Mouse (Mus musculus): ENCODE measurements around the gene Ephb2.
A peak's percentile ranks its signal among the peaks of the same experiment; 100 is the strongest.

Gene Ephb2

DNA sequence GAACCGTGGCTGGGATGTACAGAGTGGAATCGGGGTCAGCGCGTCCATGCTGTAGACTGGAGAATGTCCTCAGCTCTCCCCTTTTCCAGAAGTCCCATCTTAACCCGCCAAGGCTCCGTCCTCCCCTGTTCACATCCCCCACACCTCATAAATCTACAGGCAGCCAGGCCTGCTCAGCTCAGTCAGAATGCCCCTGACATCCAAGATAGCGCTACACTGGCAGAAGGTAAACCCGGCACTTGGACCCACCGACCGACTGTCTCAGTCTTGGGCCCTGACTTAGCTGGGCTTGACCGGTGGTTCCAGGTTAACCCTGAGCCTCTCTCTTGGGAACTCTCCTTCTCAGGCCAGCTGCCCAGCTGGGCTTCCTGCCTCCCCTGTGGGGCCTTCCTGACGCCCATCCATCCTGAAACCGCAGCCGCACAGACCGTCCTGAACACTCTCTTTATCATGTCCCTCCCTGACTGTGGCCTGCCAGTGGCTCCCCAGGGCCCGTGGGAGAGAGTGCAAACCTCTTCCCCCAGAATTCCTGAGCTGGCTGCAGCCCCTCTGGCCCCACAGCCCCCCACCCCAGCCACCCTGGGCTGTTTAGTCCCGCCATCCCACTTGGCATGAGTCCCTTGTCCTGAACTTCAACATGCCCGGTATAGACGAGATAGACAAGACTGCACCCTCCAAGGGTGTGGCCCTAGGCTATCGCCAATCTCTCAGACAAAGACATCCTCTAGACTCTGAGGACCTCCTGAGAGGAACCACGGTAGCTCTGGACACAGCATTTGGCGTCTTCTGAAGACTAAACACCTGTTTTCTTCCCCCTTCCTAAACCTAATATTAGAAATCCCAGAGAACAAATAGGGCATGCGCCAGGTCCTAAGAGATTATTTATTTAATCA, 37.9 kb downstream of the Ephb2 start:
- DNase-seq, result no peak

DNA sequence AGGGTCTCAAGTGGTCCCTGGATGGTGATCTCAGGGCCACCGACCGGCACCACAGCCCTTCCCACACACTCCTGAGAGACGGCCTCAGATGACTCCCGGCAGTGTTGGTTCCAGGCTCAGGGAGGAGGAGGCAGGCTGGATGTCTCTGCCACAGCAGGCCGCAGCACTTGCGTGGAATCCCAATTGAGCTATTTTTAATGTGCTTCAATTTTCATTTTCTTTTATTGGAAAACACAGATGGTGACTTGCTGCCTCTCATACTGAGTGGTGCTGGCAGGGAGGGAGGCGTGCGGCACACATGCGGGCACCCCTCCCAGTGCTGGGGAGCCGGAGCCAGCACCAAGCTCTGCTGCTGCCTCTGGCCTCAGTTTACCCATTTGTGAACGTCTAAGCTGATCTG, 42.5 kb downstream of the Ephb2 start:
- no peak for DNase-seq

DNA sequence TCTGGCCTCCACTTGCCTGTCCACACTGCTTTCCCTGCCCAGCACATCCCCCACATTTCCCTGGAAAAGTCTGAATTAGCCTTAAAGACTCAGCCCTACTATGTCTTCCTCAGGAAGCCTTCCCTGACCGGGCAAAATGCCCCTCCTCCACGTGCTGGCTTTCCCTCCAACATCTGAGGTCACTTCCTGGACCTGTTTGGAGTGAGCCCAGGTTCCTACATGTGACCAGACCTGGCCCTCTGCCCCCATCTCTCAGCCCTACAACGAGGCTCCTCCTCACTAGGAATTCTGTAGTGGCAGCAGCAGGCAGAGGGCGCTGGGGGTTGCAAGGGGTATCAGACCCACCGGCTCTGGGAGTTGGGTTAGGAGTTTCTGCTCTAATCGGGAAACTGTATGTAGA, 46.0 kb downstream of the Ephb2 start:
- DNase-seq, result peak; percentile 76

DNA sequence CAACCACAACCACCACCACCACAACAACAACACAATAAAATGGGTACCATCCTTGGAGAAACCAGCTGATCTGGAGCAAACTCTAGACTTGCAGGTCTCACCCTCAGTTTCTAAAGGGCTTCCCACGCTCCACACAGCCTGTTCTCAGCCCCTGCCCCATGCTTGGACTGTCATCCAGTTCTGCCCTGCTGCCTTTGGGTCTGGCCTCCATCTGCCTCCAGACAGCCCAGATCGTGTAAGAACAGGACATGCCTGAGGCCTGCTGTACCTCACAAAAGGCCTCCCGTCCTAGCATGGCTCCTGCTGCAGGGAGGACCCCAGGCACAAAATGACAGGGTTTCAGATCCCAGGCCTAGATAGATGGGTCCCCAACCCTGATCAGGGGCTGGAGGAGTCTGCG, 48.4 kb downstream of the Ephb2 start:
- DNase-seq, result no peak

DNA sequence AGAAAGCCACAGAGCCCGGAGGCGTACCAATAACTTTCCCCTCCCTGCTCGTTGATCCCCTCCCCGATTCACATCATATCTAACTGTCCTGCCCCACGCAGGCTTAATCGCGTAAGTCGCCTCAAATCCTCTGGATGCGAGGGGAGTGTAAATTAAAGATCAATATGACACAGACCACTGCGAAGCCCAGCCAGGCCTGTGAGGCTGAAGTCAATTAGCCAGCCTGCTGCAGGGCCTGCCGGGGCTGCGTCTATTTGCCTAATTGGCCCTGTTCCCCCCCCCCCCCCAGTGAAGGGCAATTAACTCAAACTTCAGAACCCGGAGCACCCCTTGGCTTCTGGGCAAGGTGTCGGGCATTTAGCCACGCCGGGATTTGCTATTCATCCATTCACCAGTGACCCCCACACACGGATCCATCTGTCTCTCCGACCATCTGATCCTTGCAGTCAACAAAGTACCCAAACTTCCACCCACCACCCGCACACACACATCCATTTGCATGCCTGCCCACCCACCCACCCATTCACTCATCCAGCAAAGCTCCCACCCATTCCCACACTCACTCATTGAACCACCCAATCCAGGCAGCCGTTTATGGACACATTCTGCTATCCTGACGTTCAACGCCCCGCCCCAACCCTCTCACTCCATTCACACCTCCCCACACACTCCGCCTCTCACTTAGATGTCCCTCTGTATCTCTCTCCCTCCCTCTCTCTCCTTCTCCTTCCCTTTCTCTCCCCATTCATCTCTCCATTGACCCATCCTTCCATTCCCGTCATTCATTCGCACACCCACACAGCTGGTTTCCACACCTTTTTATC, 49.1 kb downstream of the Ephb2 start:
- DNase-seq, result no peak

DNA sequence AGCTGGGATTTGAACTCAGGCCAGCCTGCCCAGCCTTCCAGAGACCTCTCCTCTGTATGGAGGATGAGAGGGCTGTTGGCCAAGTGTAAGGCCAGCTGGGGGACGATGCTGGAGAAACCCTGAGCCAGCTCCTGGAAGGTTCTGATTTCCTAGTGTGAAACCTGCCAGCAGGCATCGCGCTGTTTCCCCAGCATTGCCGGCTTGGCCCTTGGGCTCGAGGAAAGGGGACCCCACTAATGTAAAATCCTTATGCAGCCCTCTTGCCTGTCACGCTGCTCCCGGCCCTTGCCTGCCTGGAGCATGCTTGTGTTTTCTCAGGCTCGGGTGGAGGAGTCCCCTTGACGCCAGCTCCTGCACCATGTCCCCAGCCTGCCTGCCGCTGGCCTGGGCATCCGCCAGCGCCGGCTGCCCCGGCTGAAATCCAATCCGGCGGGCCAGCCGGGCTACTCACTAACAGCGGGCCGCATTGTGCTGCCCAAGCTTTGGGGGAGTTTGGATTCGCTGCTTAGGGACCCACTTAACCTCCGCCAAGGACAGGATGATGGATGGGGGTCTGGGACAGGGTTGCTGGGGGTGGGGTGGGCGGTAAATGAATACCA, 52.1 kb downstream of the Ephb2 start:
- no peak for DNase-seq

DNA sequence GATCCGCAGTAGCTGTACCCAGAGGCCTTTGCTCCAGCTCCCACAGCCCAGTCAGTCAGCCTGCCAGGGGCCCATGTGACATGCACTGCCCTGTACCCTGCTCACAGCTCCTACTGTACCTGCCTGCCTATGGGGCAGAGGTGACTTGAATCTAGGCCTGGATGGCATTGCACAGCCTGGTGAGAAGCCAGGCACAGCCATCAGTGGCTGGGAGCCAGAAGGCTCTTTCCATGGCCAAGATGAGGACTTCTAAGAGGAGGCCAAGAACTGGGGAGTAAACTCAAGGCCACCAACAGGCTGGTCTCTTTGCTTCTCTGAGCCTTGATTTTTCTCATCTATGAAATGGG, 53.2 kb downstream of the Ephb2 start:
- peak; percentile 58 for DNase-seq

DNA sequence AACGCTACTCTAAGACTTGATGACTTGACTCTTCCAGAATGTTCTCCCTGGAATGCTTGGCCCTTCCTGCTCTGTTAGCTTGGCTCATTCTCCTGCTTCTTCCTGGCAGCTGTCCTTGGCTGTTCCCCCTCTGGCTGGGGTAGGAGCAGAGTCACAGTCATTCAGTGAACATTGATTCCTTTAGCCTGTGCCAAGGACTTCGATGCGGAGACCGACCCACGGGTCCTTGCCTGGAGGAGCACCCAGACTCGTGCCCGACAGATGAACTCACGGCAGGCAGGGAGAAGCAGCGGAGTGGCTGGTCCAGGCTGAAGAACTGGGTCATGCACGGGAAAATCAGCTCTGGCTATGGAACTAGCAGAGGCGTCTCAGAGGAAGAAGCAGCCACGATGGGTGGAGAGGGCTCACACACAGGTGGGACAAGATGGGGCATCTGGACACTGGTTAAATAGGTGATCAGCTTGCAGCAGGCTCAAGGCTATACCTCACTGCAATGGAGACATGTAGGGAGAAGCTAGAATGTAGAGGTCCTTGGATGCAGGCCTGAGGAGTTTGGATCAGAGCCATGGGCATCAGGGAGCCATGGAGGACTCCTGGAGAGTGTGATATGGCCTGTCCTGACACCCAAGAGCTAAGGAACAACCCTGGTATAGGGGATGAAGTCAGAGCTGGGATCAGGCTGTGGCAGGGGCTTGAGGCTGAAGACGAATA, 53.8 kb downstream of the Ephb2 start:
- DNase-seq, result peak; percentile 69

DNA sequence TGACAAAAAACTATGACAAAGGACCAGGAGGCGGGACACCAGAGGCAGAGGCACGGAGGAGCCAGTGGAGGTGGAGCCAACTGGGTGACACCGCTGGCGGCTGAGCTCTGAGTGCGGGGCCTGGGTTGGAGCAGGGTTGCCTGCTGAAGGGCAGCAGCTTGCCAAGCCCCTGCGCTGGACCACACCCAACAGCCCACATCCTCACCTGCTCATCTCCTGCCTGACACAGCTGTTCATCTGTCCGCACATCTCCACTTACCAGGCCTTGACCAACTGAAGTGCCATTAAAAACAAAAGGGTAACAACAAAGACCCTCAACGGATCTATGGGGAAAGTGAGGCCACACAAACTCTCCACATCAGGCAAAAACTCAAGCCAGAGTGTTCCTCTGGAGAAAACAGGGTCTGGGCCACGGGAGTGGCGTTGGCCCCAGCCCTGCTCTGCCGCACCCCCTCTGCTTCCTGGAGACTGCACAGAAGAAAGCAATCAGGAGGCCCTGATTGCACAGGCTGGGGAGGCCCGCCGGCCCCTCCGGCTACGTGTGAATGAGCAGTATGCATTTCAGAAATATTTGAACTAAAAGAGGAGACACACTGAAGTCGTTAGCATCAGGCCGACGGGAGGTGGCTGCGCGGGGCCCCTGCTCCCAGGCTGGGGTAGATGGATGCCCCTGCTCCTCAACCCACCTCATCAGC, 55.4 kb downstream of the Ephb2 start:
- no peak for DNase-seq

DNA sequence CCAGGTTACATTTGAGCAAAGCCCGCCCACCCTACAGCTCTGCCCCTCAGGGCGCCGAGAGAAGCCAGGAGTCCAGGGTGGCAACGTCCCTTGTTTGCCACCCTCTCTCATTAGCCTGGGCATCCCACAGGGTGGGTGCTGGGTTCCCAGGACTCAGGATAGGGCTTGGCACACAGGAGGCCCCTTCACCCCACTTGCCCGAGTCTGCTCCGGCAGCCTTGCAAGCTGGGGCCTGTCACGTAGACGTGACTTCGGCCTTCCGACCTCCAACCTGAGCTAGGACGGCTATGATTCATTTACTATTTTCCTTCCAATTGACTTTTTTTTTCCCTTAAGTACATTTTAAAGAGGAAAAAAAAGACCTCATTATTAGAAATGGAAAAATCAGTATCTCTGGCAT, 56.6 kb downstream of the Ephb2 start:
- DNase-seq, result no peak

DNA sequence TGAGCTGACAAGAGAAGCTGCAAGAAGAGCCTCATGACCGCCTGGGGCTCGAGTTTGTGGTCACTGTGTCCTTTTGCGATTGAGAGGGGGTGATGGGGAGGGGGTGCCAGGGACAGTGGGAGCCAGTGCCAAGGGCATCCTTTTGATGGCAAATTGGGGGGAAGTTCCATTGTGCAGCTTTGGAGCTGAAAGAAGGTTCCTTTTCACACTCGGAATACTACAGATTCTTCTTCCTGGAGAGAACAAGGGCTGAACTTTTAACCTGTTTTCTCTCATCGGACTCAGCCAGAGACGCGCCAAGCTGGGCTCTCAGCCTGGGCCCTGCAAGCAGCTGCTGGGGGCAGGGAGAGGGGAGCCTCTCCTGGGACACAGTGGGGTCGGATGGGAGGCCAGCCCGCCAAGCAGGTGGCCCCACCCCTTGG, 59.3 kb downstream of the Ephb2 start:
- DNase-seq, result no peak

DNA sequence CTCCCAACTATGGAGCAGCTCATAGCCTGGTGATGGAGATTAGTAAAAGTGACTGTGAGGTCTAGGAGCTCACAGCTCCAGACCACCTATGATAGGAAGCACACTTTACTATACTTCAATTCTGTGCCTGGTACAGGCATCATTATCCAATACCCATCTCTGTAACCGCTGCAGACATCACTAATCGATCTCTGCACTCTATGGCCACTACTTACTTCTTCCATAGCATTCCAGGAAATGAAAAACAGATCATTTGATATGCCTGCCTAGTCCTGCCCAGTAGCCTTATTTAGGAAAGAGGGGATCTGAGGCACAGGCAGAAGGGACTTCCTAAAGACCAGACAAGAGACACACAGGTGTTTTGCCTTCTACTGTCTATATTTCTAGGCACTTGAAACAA, 59.9 kb downstream of the Ephb2 start:
- no peak for DNase-seq

DNA sequence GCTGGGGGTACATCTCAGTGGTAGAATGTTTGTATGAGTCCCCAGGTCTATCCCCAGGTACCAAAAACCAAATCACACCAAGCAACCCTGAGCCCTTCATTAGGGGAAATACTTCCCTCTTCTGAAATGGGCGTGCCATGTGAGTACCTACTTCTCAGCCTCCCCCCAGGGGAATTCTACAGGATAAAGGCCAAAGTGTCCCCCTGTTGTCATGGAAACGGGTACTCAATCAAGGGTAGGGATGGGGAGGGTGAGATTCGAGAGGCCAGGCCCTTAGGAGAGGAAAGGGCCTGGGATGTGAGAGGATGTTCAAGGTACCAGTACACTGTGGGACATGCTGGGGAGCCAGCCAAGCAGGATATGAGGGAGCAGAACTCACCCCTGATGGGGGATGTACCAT, 61.6 kb downstream of the Ephb2 start:
- no peak for DNase-seq

DNA sequence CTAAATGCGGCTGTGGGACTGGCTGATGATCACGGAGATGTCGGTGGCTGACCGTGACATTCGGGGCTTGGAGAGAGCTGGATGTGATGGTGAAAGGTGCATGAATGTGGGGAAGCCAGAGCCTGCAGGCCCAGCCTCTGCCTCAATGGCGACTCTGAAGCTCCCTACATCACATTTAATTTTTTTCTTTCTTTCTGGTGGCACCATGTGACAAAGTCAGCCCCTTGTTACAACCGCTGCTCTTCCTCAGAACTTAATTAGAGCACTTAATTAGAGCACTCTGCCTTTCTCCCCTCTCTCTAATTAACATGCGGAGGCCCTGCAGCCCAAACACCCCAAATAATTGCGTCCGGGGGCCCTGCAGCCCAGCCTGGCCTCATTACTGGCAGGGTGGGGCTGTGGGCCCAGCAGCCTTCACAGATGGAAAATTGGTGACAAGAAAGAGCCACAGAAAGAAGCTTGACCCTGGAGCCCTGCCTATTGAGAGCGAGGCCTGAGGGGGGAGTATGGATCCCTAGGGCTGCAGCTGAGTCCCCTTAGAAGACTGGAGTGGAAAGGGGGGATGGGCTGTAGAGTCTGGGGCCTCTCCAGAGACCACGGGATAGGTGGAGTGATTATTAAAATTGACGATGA, 62.7 kb downstream of the Ephb2 start:
- no peak for DNase-seq

DNA sequence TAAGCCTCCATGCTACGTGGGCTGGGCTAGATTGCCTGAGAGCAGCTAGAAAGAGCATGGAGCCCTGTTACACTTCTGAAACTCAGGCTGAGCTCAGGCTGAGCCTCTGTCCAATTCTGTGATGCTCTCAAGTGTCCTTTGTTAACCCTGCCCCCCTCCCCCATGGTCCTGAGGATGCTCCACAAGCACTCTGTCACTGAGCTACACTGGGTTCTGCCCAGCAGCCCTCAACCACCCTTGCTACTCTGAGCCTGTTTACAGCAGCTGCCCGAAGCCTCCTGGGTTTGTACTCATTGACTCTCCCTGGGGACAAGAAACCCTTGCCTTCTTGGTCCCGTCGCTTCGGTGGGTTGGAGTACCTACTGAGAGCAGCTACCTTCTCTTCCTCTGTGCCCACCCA, 63.5 kb downstream of the Ephb2 start:
- no peak for DNase-seq

DNA sequence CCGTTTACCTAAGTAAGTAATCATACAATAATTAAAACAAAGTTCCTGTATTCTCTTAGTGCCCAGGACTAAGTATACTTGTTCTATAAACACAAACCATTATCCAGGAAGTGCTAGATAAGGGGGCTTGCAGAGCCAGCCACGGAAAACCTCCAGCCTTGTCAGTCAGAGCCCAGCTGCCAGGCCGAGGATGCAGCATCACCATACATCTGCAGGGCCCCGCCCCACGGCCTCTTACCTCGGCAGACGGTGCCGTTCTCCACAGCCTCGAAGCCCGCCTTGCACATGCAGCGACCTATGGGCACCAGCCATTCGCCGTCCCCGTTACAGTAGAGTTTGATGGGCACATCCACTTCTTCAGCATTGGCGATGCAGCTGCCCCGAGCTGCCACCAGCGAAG, 65.1 kb downstream of the Ephb2 start:
- DNase-seq, result no peak

DNA sequence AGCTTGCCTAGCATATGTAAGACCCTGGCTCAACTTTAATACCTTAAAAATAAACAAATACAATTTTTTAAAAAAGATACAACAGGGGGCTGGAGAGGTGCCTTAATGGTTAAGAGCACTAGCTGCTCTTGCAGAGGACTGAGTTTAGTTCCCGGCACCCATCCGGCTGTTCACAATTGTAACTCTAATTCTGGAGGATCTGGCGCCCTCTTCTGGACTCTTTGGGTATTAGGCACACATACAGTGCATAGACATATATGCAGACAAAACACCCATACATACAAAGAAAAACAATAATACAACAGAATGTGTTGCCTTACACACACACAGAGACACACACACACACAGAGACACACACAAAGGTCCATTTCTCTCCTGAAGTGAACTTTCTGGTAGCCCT, 67.3 kb downstream of the Ephb2 start:
- no peak for DNase-seq

DNA sequence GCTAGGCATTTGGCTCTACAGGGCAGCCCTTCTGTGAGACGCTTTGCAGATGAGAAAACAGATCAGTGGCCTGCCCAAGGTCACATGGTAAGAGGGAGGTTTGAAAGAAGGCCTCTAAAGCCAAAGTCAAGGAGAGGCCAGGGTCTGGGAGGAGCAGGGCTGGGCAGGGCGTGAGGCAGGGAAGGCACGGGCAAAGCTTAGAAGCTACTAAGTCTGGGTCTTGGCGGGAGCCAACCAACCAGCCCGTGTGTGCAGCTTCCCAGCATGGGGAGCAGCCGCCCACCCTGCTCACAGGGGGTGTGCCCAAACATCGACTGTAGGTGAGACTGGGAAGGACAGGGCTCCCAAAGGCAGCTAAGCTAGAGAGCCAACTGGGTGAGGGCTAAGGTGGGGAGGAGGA, 70.7 kb downstream of the Ephb2 start:
- DNase-seq, result no peak

DNA sequence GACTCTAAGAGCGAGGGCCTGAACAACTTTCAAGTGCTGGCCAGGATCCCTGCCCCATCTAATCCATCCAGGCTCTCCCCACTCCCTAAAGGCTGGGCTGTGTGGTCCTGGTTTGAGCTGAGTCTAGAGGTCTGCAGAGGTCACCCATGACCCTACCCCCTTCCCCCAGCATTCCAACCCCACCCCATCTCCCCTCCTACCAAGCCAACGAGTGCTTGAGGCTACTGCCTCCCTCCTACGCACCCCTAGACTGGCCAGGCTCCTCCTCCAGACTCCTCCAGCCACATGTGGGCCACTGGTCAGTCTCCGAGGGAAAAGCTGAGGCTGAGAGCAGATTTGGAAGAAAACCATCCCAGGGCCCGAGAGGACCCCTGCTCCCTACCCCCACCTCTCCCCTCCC, 72.4 kb downstream of the Ephb2 start:
- DNase-seq, result no peak

DNA sequence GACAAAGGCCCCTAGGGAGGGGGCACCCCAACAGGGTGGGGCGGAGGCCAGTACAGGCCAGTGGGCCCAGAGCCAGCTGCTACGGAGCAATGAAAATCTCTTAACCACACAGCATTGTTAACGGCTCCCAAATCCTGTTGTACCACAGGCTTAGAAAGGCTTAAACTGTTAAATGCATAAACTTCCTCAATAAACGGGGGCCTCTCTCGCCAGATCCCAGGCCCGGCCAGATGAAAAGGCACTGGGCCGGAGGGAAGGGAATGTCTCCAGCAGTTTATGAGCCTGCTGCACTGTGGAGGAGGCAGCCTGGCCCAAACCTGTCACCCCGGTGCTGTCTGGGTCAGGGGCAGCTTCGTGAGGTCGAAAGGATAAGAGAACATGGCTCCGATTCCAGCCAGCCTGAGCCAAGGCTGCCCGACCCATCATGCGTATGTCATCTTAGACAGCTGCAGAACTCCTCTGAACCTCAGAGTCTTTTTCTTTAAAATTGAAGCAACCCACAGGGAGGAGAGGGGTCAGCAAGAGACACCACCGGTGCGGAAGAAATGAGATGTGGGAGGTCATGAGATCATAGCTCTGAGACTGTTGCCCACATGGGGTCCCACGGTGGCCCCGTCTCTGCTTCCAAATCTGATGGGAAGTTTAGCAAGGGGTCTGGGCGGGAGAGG, 73.9 kb downstream of the Ephb2 start:
- no peak for DNase-seq

DNA sequence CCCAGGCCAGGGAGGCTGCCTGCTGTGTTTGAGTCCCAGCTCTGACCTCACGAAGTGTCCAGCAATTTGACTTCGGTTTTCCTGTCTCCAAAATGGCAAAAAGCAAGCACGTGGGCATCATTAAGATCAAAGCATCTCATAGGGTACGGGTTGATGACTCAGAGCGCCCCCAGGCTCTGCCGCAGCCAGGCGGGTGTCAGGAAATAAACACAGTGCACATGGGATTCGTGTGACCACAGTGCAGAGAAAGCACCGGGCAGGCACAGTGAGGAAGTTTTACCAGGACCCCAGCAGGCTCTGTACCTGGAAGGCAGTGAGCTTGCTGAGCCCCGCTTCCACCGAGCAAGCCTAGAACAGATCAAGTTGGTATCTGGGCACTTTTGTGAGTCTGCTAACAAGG, 74.9 kb downstream of the Ephb2 start:
- no peak for DNase-seq

DNA sequence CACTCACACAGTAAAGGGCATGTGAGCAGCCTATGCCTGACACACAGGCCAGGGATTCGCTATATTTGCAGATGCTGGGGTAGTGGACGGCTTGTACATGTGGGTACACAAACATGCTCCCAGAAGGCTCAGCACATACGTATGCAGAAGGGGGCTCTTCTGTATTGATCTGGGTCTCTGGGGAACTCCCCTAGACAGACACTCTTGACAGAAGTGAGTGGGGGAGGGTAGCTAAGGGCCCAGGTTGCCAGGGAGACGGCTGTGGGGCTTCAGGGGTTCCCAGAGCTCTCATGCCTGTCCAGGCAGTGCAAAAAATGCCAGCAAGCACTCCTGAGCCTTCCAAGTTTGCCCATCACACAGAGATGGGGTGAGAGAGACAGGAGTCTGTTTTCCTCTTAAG, 78.7 kb downstream of the Ephb2 start:
- DNase-seq, result no peak

Measured in kidney, adult 11 months (tissue).